Comparison of ENCODE assay signal across 8 mouse cellular contexts in the genomic region with DNA sequence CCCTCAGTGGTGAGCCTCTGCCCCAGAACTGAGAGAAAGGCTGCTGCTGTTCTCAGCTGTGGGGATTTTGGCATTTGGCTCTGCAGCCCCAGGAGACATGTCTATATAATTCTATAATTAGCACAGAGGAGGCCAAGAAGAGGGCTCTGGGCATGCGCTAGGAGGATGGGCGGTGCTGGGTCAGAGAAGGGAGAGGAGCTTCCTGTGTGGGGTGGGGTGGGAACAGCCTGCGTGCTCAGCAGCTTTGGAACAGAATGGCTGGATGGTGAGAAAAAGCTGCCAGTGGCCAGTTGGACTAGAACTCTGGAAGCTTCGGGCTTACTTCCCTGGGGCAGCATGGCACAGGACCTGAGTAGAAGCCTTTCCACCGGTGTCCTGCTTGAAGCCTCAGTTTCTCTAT. TPM values are rescaled to one million over a fixed set of nuclear protein-coding genes. Genes with fewer than 3 reads are reported as not detected.
DNase-seq lines count a peak whose midpoint lies in the region; ATAC-seq and TF ChIP-seq lines count a peak whose summit lies in the region.

No protein-coding gene starts in this region.

- no peak overlapping the region for H3K9ac ChIP-seq in stomach, postnatal 0 days (ENCODE audit: low read length)

- H3K4me2 ChIP-seq in stomach, postnatal 0 days (replicated peaks; ENCODE audit: low read depth): no peak overlapping the region

- H3K4me1 ChIP-seq in stomach, postnatal 0 days (replicated peaks; ENCODE audit: control insufficient read depth, insufficient read depth): 0 out of 2 replicates have a peak, but pooled peaks cover 3% of the 10 kb centered on the region

- H3K27me3 ChIP-seq in stomach, postnatal 0 days (ENCODE audit: control insufficient read depth, insufficient read depth, low read length): no peaks in the 10 kb centered on the region

- H3K36me3 ChIP-seq in stomach, postnatal 0 days (ENCODE audit: control insufficient read depth, insufficient read depth, low read length): no peaks in the 10 kb centered on the region

- no peak for DNase-seq in frontal cortex, postnatal 25 days (ENCODE audit: low spot score in 2 of 2)
- peak; percentile 57 for DNase-seq in ZHBTc4 (ENCODE audit: low read depth, low spot score)
- DNase-seq in heart, adult 11 months: peak; percentile 99
- peak; percentile 68 for DNase-seq in kidney, adult 9 months
- DNase-seq in lung, postnatal 25 days (ENCODE audit: low spot score): peak; percentile 83
- DNase-seq in stomach, postnatal 0 days (ENCODE audit: low spot score): peak; percentile 67
- no peak for DNase-seq in right cerebral cortex, postnatal 36 days (ENCODE audit: low spot score in 2 of 2)

- peak; percentile 62; the same call in 1 of the 2 replicates for ATAC-seq in frontal cortex, adult (ENCODE audit: low TSS enrichment)
- ATAC-seq in stomach, postnatal 0 days (ENCODE audit: low FRiP score, low TSS enrichment): peak; percentile 79

- 20% methylated on average over 5 of the region's 5 CpGs for WGBS in stomach, postnatal 0 days

- no peak overlapping the region for H3K4me3 ChIP-seq in stomach, postnatal 0 days (ENCODE audit: low read depth, low read length)

- H3K27ac ChIP-seq in stomach, postnatal 0 days (replicated peaks): peak overlapping the region; percentile 56

- no peak for TF ChIP-seq EP300 in stomach, postnatal 0 days (optimal IDR thresholded peaks at IDR 0.05)

- no peaks in the 10 kb centered on the region for H3K9me3 ChIP-seq in stomach, postnatal 0 days (ENCODE audit: control insufficient read depth, low read length)

- no peak for TF ChIP-seq CTCF in stomach, postnatal 0 days (IDR thresholded peaks at IDR 0.05; ENCODE audit: low read depth)

RNA-seq across cellular contexts. Expression of gene Klc1, which starts 12.6 kb away (rescaled TPM):
- 55.7 and 56.7 TPM in 2 replicates for polyA plus RNA-seq in stomach, postnatal 0 days (2015; fragmentation: Nextera tagmentation; extraction: Ambion mirVana)

RNA-seq across cellular contexts. Expression of gene Apopt1, which starts 33.0 kb away (rescaled TPM):
- 41.8 and 42.8 TPM in 2 replicates for polyA plus RNA-seq in stomach, postnatal 0 days (2015; fragmentation: Nextera tagmentation; extraction: Ambion mirVana)

RNA-seq across cellular contexts. Expression of gene Bag5, which starts 33.0 kb away (rescaled TPM):
- 34.9 and 36.9 TPM in 2 replicates for polyA plus RNA-seq in stomach, postnatal 0 days (2015; fragmentation: Nextera tagmentation; extraction: Ambion mirVana)

Comparison
In these comparisons a context has a peak if more than half of its experiments do, and no peak if none do; other contexts are left out.
1. DNase-seq: peak in ZHBTc4 (single experiment), heart, adult 11 months (single experiment), kidney, adult 9 months (single experiment), lung, postnatal 25 days (single experiment) and stomach, postnatal 0 days (single experiment); none in frontal cortex, postnatal 25 days (0 of 2) and right cerebral cortex, postnatal 36 days (0 of 2).